ENCODE assay signal across 17 mouse cellular contexts in genomic region chr13:90722599-90723532, GRCm38 (mm10).
DNase-seq lines count a peak whose midpoint lies in the region; ATAC-seq lines count a peak whose summit lies in the region.
"Had no signal": no experiment of that assay in that cellular context is flagged by ENCODE, and none has a peak within 500 bp of the region (broad histone marks: within the 10 kb centered on the region; RNA-seq: fewer than 3 reads in every experiment).

No protein-coding gene starts in this region.

- no peak overlapping the region for H3K4me3 ChIP-seq in kidney, embryonic 16.5 days (ENCODE audit: low read length)
- H3K4me3 ChIP-seq in neural tube, embryonic 12.5 days, result no peak overlapping the region
- H3K4me3 ChIP-seq in heart, embryonic 12.5 days, result no peak overlapping the region
- H3K4me3 ChIP-seq: erythroblast, embryonic 14.5 days; gastrocnemius, adult 2 months; intestine, embryonic 15.5 days; layer of hippocampus, adult 2 months; myocyte had no signal

- H3K27me3 ChIP-seq in kidney, embryonic 16.5 days (ENCODE audit: insufficient read depth, low read length), result no peaks in the 10 kb centered on the region
- no peaks in the 10 kb centered on the region for H3K27me3 ChIP-seq in neural tube, embryonic 12.5 days (replicated peaks)
- no peaks in the 10 kb centered on the region for H3K27me3 ChIP-seq in heart, embryonic 12.5 days (replicated peaks)
- H3K27me3 ChIP-seq: intestine, embryonic 15.5 days had no signal

- ATAC-seq in kidney, embryonic 16.5 days (ENCODE audit: low FRiP score, low TSS enrichment), result peak; percentile 89
- ATAC-seq in neural tube, embryonic 12.5 days (ENCODE audit: low FRiP score, low read depth), result 0 out of 2 replicates have a peak, but pooled peaks have one; percentile 4
- no peak for ATAC-seq in heart, embryonic 12.5 days (ENCODE audit: insufficient number of reproducible peaks, low FRiP score)

- no peak overlapping the region for H3K4me2 ChIP-seq in kidney, embryonic 16.5 days (replicated peaks; ENCODE audit: low read depth, low read length)
- H3K4me2 ChIP-seq in neural tube, embryonic 12.5 days (replicated peaks), result no peak overlapping the region
- H3K4me2 ChIP-seq in heart, embryonic 12.5 days, result no peak overlapping the region
- H3K4me2 ChIP-seq: intestine, embryonic 15.5 days; liver, embryonic 11.5 days had no signal

- H3K9me3 ChIP-seq in kidney, embryonic 16.5 days (ENCODE audit: low read length), result no peaks in the 10 kb centered on the region
- no peaks in the 10 kb centered on the region for H3K9me3 ChIP-seq in neural tube, embryonic 12.5 days
- no peaks in the 10 kb centered on the region for H3K9me3 ChIP-seq in heart, embryonic 12.5 days (replicated peaks)
- H3K9me3 ChIP-seq: intestine, embryonic 15.5 days had no signal

- WGBS in kidney, embryonic 16.5 days, result 31% methylated on average over 8 of the region's 8 CpGs
- 63% methylated on average over 8 of the region's 8 CpGs for WGBS in neural tube, embryonic 12.5 days
- 84% methylated on average over 8 of the region's 8 CpGs for WGBS in heart, embryonic 12.5 days

- peaks cover 16% of the 10 kb centered on the region for H3K4me1 ChIP-seq in kidney, embryonic 16.5 days (ENCODE audit: insufficient read depth, low read length)
- H3K4me1 ChIP-seq in neural tube, embryonic 12.5 days, result peaks cover 4% of the 10 kb centered on the region; the same call in 1 of the 2 replicates
- peaks cover 16% of the 10 kb centered on the region for H3K4me1 ChIP-seq in heart, embryonic 12.5 days (replicated peaks)
- H3K4me1 ChIP-seq: intestine, embryonic 15.5 days had no signal

- H3K27ac ChIP-seq in kidney, embryonic 16.5 days (ENCODE audit: low read length), result peak overlapping the region; percentile 74
- no peak overlapping the region for H3K27ac ChIP-seq in neural tube, embryonic 12.5 days
- H3K27ac ChIP-seq in heart, embryonic 12.5 days (ENCODE audit: poor library complexity, severe bottlenecking), result no peak overlapping the region
- H3K27ac ChIP-seq: gastrocnemius, adult 2 months; intestine, embryonic 15.5 days; layer of hippocampus, adult 2 months; macrophage had no signal

- peak; percentile 16 for DNase-seq in embryo, embryonic 11 days
- DNase-seq in embryo, embryonic 10 days (ENCODE audit: low spot score), result no peak
- DNase-seq in kidney, postnatal 25 days, result no peak
- no peak for DNase-seq in neural tube, embryonic 10.5 days (ENCODE audit: extremely low spot score, low spot score)
- DNase-seq in right cerebral cortex, postnatal 4 days, result no peak
- DNase-seq: cerebellum, adult 11-12 months; gastrocnemius, adult 2 months; heart, adult 18-20 months had no signal

- H3K9ac ChIP-seq in kidney, embryonic 16.5 days (replicated peaks; ENCODE audit: low read length), result no peak overlapping the region
- H3K9ac ChIP-seq in neural tube, embryonic 12.5 days, result no peak overlapping the region
- H3K9ac ChIP-seq in heart, embryonic 12.5 days, result no peak overlapping the region
- H3K9ac ChIP-seq: intestine, embryonic 15.5 days had no signal

- H3K36me3 ChIP-seq in kidney, embryonic 16.5 days (ENCODE audit: insufficient read depth, low read length), result no peaks in the 10 kb centered on the region
- no peaks in the 10 kb centered on the region for H3K36me3 ChIP-seq in neural tube, embryonic 12.5 days
- no peaks in the 10 kb centered on the region for H3K36me3 ChIP-seq in heart, embryonic 12.5 days
- H3K36me3 ChIP-seq: intestine, embryonic 15.5 days had no signal
